Comparison of ENCODE assay signal across 7 mouse cellular contexts in the genomic region with DNA sequence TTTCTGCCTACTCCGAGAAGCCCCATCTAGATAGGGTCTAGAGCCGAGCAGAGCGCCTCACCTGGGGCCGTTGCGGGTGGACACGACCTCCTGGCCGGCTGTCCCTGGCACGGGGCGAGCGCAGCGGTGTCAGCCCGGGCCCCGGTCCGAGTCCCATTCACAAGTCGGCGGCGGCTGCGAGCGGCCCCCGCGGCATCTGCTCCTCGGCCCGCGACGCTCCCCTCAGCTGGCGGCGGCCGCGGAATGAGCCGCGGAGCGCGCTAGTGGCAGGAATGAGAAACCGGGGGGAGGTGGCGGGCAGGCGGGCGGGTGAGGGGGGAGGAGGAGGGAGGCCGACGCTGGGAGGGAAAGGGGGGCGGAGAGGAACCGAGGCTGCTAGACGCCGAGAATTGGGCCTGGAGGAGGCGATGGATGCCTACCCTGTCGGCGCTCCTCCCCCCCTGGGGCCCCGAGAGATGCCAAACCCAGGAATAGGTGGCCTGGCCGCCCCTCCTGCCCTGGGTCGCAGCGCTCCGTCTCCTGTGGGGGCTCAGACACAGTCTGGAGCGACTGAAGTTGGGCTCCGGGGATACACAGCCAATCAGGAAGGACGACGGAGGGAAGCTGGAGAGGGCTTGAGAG. TPM values are rescaled to one million over a fixed set of nuclear protein-coding genes. Genes with fewer than 3 reads are reported as not detected.
DNase-seq lines count a peak whose midpoint lies in the region; ATAC-seq and TF ChIP-seq lines count a peak whose summit lies in the region.

No protein-coding gene starts in this region.

- under 1% methylated on average over 53 of the region's 55 CpGs for WGBS in embryonic facial prominence, embryonic 13.5 days
- under 1% methylated on average over 41 of the region's 55 CpGs for WGBS in heart, embryonic 13.5 days
- WGBS in kidney, postnatal 0 days = 1% methylated on average over 47 of the region's 55 CpGs
- 1% methylated on average over 51 of the region's 55 CpGs for WGBS in liver, embryonic 11.5 days
- WGBS in neural tube, embryonic 12.5 days = 1% methylated on average over 51 of the region's 55 CpGs

- peak; percentile 53 for TF ChIP-seq CTCF in kidney, postnatal 0 days (IDR thresholded peaks at IDR 0.05; ENCODE audit: low read depth)

- H3K36me3 ChIP-seq in embryonic facial prominence, embryonic 13.5 days = no peaks in the 10 kb centered on the region
- H3K36me3 ChIP-seq in heart, embryonic 13.5 days = no peaks in the 10 kb centered on the region
- no peaks in the 10 kb centered on the region for H3K36me3 ChIP-seq in kidney, postnatal 0 days (ENCODE audit: insufficient read depth, low read length)
- H3K36me3 ChIP-seq in liver, embryonic 11.5 days (ENCODE audit: control insufficient read depth, insufficient read depth, low read length) = no peaks in the 10 kb centered on the region
- no peaks in the 10 kb centered on the region for H3K36me3 ChIP-seq in neural tube, embryonic 12.5 days

- peaks cover 21% of the 10 kb centered on the region for H3K4me1 ChIP-seq in embryonic facial prominence, embryonic 13.5 days
- H3K4me1 ChIP-seq in heart, embryonic 13.5 days = peaks cover 14% of the 10 kb centered on the region; the same call in 1 of the 2 replicates
- H3K4me1 ChIP-seq in kidney, postnatal 0 days (replicated peaks; ENCODE audit: insufficient read depth, low read length) = peaks cover 13% of the 10 kb centered on the region; the same call in 1 of the 2 replicates
- no peaks in the 10 kb centered on the region for H3K4me1 ChIP-seq in liver, embryonic 11.5 days (replicated peaks; ENCODE audit: control insufficient read depth, insufficient read depth, low read length)
- H3K4me1 ChIP-seq in neural tube, embryonic 12.5 days = peaks cover 13% of the 10 kb centered on the region

- peak overlapping the region; percentile 79 for H3K4me2 ChIP-seq in embryonic facial prominence, embryonic 13.5 days
- peak overlapping the region; percentile 95 for H3K4me2 ChIP-seq in heart, embryonic 13.5 days
- H3K4me2 ChIP-seq in kidney, postnatal 0 days (ENCODE audit: low read length) = peak overlapping the region; percentile 72
- H3K4me2 ChIP-seq in liver, embryonic 11.5 days = peak overlapping the region; percentile 60
- peak overlapping the region; percentile 76 for H3K4me2 ChIP-seq in neural tube, embryonic 12.5 days (replicated peaks)

- peak; percentile 66 for DNase-seq in adrenal gland, postnatal 25 days
- DNase-seq in kidney, postnatal 0 days (ENCODE audit: low spot score) = peak; percentile 94
- DNase-seq in liver, embryonic 11.5 days (ENCODE audit: low spot score) = peak; percentile 56
- peak; percentile 24 for DNase-seq in urinary bladder, postnatal 10 days (ENCODE audit: low spot score)

- H3K9ac ChIP-seq in embryonic facial prominence, embryonic 13.5 days = peak overlapping the region; percentile 100
- peak overlapping the region; percentile 94 for H3K9ac ChIP-seq in heart, embryonic 13.5 days
- H3K9ac ChIP-seq in kidney, postnatal 0 days (ENCODE audit: low read depth, low read length) = peak overlapping the region; percentile 80
- H3K9ac ChIP-seq in liver, embryonic 11.5 days (ENCODE audit: low read depth, low read length) = peak overlapping the region; percentile 59
- H3K9ac ChIP-seq in neural tube, embryonic 12.5 days = peak overlapping the region; percentile 89

- peak; percentile 82 for ATAC-seq in embryonic facial prominence, embryonic 13.5 days (ENCODE audit: insufficient number of reproducible peaks, insufficient read depth, low FRiP score, low TSS enrichment, low read depth)
- peak; percentile 48; the same call in 1 of the 2 replicates for ATAC-seq in heart, embryonic 13.5 days (ENCODE audit: extremely low read depth, insufficient number of reproducible peaks, low FRiP score, low TSS enrichment)
- peak; percentile 77 for ATAC-seq in kidney, postnatal 0 days (replicated peaks; ENCODE audit: low FRiP score, low read depth)
- peak; percentile 39; the same call in 1 of the 2 replicates for ATAC-seq in liver, embryonic 11.5 days (replicated peaks; ENCODE audit: low FRiP score)
- ATAC-seq in neural tube, embryonic 12.5 days (ENCODE audit: low FRiP score, low read depth) = peak; percentile 77

- H3K27me3 ChIP-seq in embryonic facial prominence, embryonic 13.5 days = no peaks in the 10 kb centered on the region
- H3K27me3 ChIP-seq in heart, embryonic 13.5 days (replicated peaks) = peaks cover 52% of the 10 kb centered on the region
- 0 out of 2 replicates have a peak, but pooled peaks cover 4% of the 10 kb centered on the region for H3K27me3 ChIP-seq in kidney, postnatal 0 days (ENCODE audit: insufficient read depth, low read length)
- H3K27me3 ChIP-seq in liver, embryonic 11.5 days (replicated peaks; ENCODE audit: control insufficient read depth, insufficient read depth, low read length) = peaks cover 59% of the 10 kb centered on the region
- 0 out of 2 replicates have a peak, but pooled peaks cover 4% of the 10 kb centered on the region for H3K27me3 ChIP-seq in neural tube, embryonic 12.5 days (replicated peaks)

- H3K27ac ChIP-seq in embryonic facial prominence, embryonic 13.5 days = peak overlapping the region; percentile 99
- H3K27ac ChIP-seq in heart, embryonic 13.5 days (replicated peaks) = peak overlapping the region; percentile 92
- H3K27ac ChIP-seq in kidney, postnatal 0 days = peak overlapping the region; percentile 90
- H3K27ac ChIP-seq in liver, embryonic 11.5 days (ENCODE audit: low read depth, low read length) = peak overlapping the region; percentile 68
- peak overlapping the region; percentile 71 for H3K27ac ChIP-seq in neural tube, embryonic 12.5 days

- H3K9me3 ChIP-seq in embryonic facial prominence, embryonic 13.5 days = no peaks in the 10 kb centered on the region
- H3K9me3 ChIP-seq in heart, embryonic 13.5 days = no peaks in the 10 kb centered on the region
- H3K9me3 ChIP-seq in kidney, postnatal 0 days (replicated peaks; ENCODE audit: low read length) = no peaks in the 10 kb centered on the region
- no peaks in the 10 kb centered on the region for H3K9me3 ChIP-seq in liver, embryonic 11.5 days (ENCODE audit: control insufficient read depth, low read length)
- no peaks in the 10 kb centered on the region for H3K9me3 ChIP-seq in neural tube, embryonic 12.5 days

- peak overlapping the region; percentile 92 for H3K4me3 ChIP-seq in embryonic facial prominence, embryonic 13.5 days
- H3K4me3 ChIP-seq in heart, embryonic 13.5 days = peak overlapping the region; percentile 74
- H3K4me3 ChIP-seq in kidney, postnatal 0 days (replicated peaks; ENCODE audit: low read depth, low read length) = peak overlapping the region; percentile 71
- H3K4me3 ChIP-seq in liver, embryonic 11.5 days (ENCODE audit: low read depth, low read length) = peak overlapping the region; percentile 55
- H3K4me3 ChIP-seq in neural tube, embryonic 12.5 days = peak overlapping the region; percentile 78

RNA-seq across cellular contexts. Expression of gene Cdh11, which starts 0.5 kb away (rescaled TPM):
- 7.8 and 8.5 TPM in 2 replicates for total RNA-seq in adrenal gland, postnatal 25 days (2021)
- polyA plus RNA-seq in embryonic facial prominence, embryonic 13.5 days (2015; fragmentation: Nextera tagmentation; extraction: Ambion mirVana) = 194 and 236 TPM in 2 replicates
- polyA plus RNA-seq in heart, embryonic 13.5 days (2015; fragmentation: Nextera tagmentation; extraction: Ambion mirVana) = 60.4 and 68.2 TPM in 2 replicates
- 105 and 109 TPM in 2 replicates for polyA plus RNA-seq in kidney, postnatal 0 days (2015; fragmentation: Nextera tagmentation; extraction: Ambion mirVana)
- polyA plus RNA-seq in liver, embryonic 11.5 days (2014; fragmentation: Nextera tagmentation; extraction: Ambion mirVana) = 27.4 and 31.7 TPM in 2 replicates
- polyA plus RNA-seq in neural tube, embryonic 12.5 days (2016; fragmentation: Nextera tagmentation; extraction: Ambion mirVana) = 73.7 and 77.0 TPM in 2 replicates

Comparison
In these comparisons a context has a peak if more than half of its experiments do, and no peak if none do; other contexts are left out.
1. Peak in every context shown above with its lines: DNase-seq, ATAC-seq, H3K4me3 ChIP-seq and H3K27ac ChIP-seq.
2. DNase-seq: peak in every context shown above with its lines; median percentile 94 in kidney, postnatal 0 days; 66 in adrenal gland, postnatal 25 days; 56 in liver, embryonic 11.5 days; 24 in urinary bladder, postnatal 10 days.